Mouse (Mus musculus) kidney, adult 2 months (tissue): ENCODE measurements around the gene Dnm1.

ENCODE experiments used
- CTCF ChIP-seq: fragments of 200-500 bp; conservative IDR thresholded peaks from 2 replicates; pipeline ENCODE4 v1.5.1; 2011; ENCODE audit warnings: low read depth, mild to moderate bottlenecking, control low read depth, low read length, moderate library complexity, mixed read lengths; ENCODE audit not compliant: insufficient read depth, insufficient read length
- POLR2A ChIP-seq: fragments of 200-500 bp; IDR thresholded peaks from one replicate; pipeline ENCODE4 v1.6.1; 2011; ENCODE audit warnings: low read depth, low read length, control low read depth

- TF ChIP-seq CTCF (no peak), POLR2A (no peak)
Measured at GRCm38 (mm10) chr2:32335888-32336287, 17.2 kb downstream of the Dnm1 start.
